Mouse (Mus musculus): ENCODE data around the gene Olfr1339. TPM values are rescaled to one million over a fixed set of nuclear protein-coding genes. Genes with fewer than 3 reads are reported as not detected.

Olfr1339 gene
- polyA plus RNA-seq, 1 experiment, result not detected

GRCm38 (mm10) chr4:118758637-118759036, 26.7 kb downstream of the Olfr1339 start, which contains the start of gene Olfr1338:
TSS of gene Olfr1338 (minus strand) at chr4:118758737.
- Histone ChIP-seq H3K9me3 (replicated peaks; ENCODE audit: control insufficient read depth, insufficient read depth, low read length, poor library complexity, severe bottlenecking) (no peaks in the 10 kb centered on the region), H3K27ac (ENCODE audit: insufficient read depth, low read length) (no peak within 1 kb of the TSS), H3K36me3 (ENCODE audit: control insufficient read depth, insufficient read depth, low read length, poor library complexity, severe bottlenecking) (no peaks in the 10 kb centered on the region), H3K4me3 (ENCODE audit: low read depth, low read length) (no peak within 1 kb of the TSS), H3K9ac (ENCODE audit: low read depth, poor library complexity, severe bottlenecking) (no peak within 1 kb of the TSS), H3K4me1 (ENCODE audit: control insufficient read depth, insufficient read depth, low read length) (no peaks in the 10 kb centered on the region), H3K27me3 (ENCODE audit: control insufficient read depth, insufficient read depth, low read length, poor library complexity, severe bottlenecking) (no peaks in the 10 kb centered on the region)
- TF ChIP-seq CTCF (IDR thresholded peaks at IDR 0.05; ENCODE audit: low read depth, low read length), result no peak
- TF ChIP-seq POLR2A (IDR thresholded peaks at IDR 0.05; ENCODE audit: insufficient read depth, low read length), result no peak
- no peak for TF ChIP-seq EP300 (IDR thresholded peaks at IDR 0.05; ENCODE audit: insufficient read depth, low read depth, low read length)

- Histone ChIP-seq H3K9ac (ENCODE audit: low read depth, poor library complexity, severe bottlenecking) (no peak within 1 kb of the TSS), H3K27me3 (ENCODE audit: control insufficient read depth, insufficient read depth, low read length, poor library complexity, severe bottlenecking) (no peaks in the 10 kb centered on the region), H3K27ac (ENCODE audit: insufficient read depth, low read length) (no peak within 1 kb of the TSS), H3K4me3 (ENCODE audit: low read depth, low read length) (no peak within 1 kb of the TSS), H3K9me3 (replicated peaks; ENCODE audit: control insufficient read depth, insufficient read depth, low read length, poor library complexity, severe bottlenecking) (no peaks in the 10 kb centered on the region), H3K36me3 (ENCODE audit: control insufficient read depth, insufficient read depth, low read length, poor library complexity, severe bottlenecking) (no peaks in the 10 kb centered on the region), H3K4me1 (ENCODE audit: control insufficient read depth, insufficient read depth, low read length) (no peaks in the 10 kb centered on the region)
- TF ChIP-seq POLR2A (IDR thresholded peaks at IDR 0.05; ENCODE audit: insufficient read depth, low read length) (no peak), CTCF (IDR thresholded peaks at IDR 0.05; ENCODE audit: low read depth, low read length) (no peak), EP300 (IDR thresholded peaks at IDR 0.05; ENCODE audit: insufficient read depth, low read depth, low read length) (no peak)
Observed at GRCm38 (mm10) chr4:118782486-118782885, 50.5 kb downstream of the Olfr1339 start, which contains the start of gene Olfr1337. TSS of gene Olfr1337 (minus strand) at chr4:118782586.

Other genes with a start within 250 kb of the Olfr1339 start
- 0.19 and 0.26 TPM in 2 replicates for gene Tie1, start 242.1 kb upstream of the Olfr1339 start, polyA plus RNA-seq (2011; ENCODE audit: insufficient read depth, insufficient read length, low read depth, missing spikeins)
- gene 2610528J11Rik, start 205.2 kb upstream of the Olfr1339 start, polyA plus RNA-seq (2011; ENCODE audit: insufficient read depth, insufficient read length, low read depth, missing spikeins), result 19.5 and 20.0 TPM in 2 replicates
- 9.7 and 11.9 TPM in 2 replicates for gene Tmem125, start 188.1 kb upstream of the Olfr1339 start, polyA plus RNA-seq (2011; ENCODE audit: insufficient read depth, insufficient read length, low read depth, missing spikeins)
- not detected in 2 replicates for gene Cfap57, start 111.4 kb upstream of the Olfr1339 start, polyA plus RNA-seq (2011; ENCODE audit: insufficient read depth, insufficient read length, low read depth, missing spikeins)
- 126 and 137 TPM in 2 replicates for gene Ebna1bp2, start 111.4 kb upstream of the Olfr1339 start, polyA plus RNA-seq (2011; ENCODE audit: insufficient read depth, insufficient read length, low read depth, missing spikeins)
- gene Olfr62, start 73.2 kb upstream of the Olfr1339 start, polyA plus RNA-seq (2011; ENCODE audit: insufficient read depth, insufficient read length, low read depth, missing spikeins), result not detected in 2 replicates
- 0.27 and 0.40 TPM in 2 replicates for gene Olfr1342, start 39.4 kb upstream of the Olfr1339 start, polyA plus RNA-seq (2011; ENCODE audit: insufficient read depth, insufficient read length, low read depth, missing spikeins)
- gene Olfr1341, start 28.7 kb upstream of the Olfr1339 start, polyA plus RNA-seq (2011; ENCODE audit: insufficient read depth, insufficient read length, low read depth, missing spikeins), result not detected in 2 replicates
- gene Olfr1340, start 12.0 kb upstream of the Olfr1339 start, polyA plus RNA-seq (2011; ENCODE audit: insufficient read depth, insufficient read length, low read depth, missing spikeins), result not detected in 2 replicates
- gene Olfr1338, start 26.6 kb downstream of the Olfr1339 start, polyA plus RNA-seq (2011; ENCODE audit: insufficient read depth, insufficient read length, low read depth, missing spikeins), result not detected in 2 replicates
- not detected in 2 replicates for gene Olfr1337, start 50.4 kb downstream of the Olfr1339 start, polyA plus RNA-seq (2011; ENCODE audit: insufficient read depth, insufficient read length, low read depth, missing spikeins)
- gene Olfr1335, start 77.8 kb downstream of the Olfr1339 start, polyA plus RNA-seq (2011; ENCODE audit: insufficient read depth, insufficient read length, low read depth, missing spikeins), result not detected in 2 replicates
- not detected in 2 replicates for gene Olfr1333, start 104.1 kb downstream of the Olfr1339 start, polyA plus RNA-seq (2011; ENCODE audit: insufficient read depth, insufficient read length, low read depth, missing spikeins)
- gene Olfr1331, start 132.5 kb downstream of the Olfr1339 start, polyA plus RNA-seq (2011; ENCODE audit: insufficient read depth, insufficient read length, low read depth, missing spikeins), result not detected in 2 replicates
- gene Olfr1330, start 156.4 kb downstream of the Olfr1339 start, polyA plus RNA-seq (2011; ENCODE audit: insufficient read depth, insufficient read length, low read depth, missing spikeins), result 0.24 TPM in 1 of 2 replicates, not detected in the other
- not detected in 2 replicates for gene Olfr1329, start 185.3 kb downstream of the Olfr1339 start, polyA plus RNA-seq (2011; ENCODE audit: insufficient read depth, insufficient read length, low read depth, missing spikeins)
- gene Olfr1328, start 206.4 kb downstream of the Olfr1339 start, polyA plus RNA-seq (2011; ENCODE audit: insufficient read depth, insufficient read length, low read depth, missing spikeins), result not detected in 2 replicates
- not detected in 2 replicates for gene Lao1, start 229.4 kb downstream of the Olfr1339 start, polyA plus RNA-seq (2011; ENCODE audit: insufficient read depth, insufficient read length, low read depth, missing spikeins)

Data from ES-Bruce4 (cell line).